Mouse (Mus musculus): ENCODE data around the gene Pole. TPM values are rescaled to one million over a fixed set of nuclear protein-coding genes. Genes with fewer than 3 reads are reported as not detected.

Gene Pole
- total and polyA plus RNA-seq, 3 experiments: 46.0 to 60.2 (median 55.0) TPM

- DNase-seq (ENCODE audit: extremely low read depth): no peak
- Histone ChIP-seq H3K4me3 (replicated peaks in 1 of 3; ENCODE audit: low read depth in 2 of 3, low read length in 2 of 3, poor library complexity in 1 of 3) (no peak overlapping the region), H3K9me3 (replicated peaks; ENCODE audit: low read length) (no peaks in the 10 kb centered on the region), H3K36me3 (replicated peaks in 1 of 2; ENCODE audit: control insufficient read depth in 1 of 2, insufficient read depth in 1 of 2, low read length in 1 of 2) (peaks cover 0 to 8% of the 10 kb centered on the region in 2 experiments), H3K9ac (ENCODE audit: insufficient read depth, low read depth) (no peak overlapping the region), H3K4me2 (ENCODE audit: insufficient read depth, low read depth, poor library complexity, severe bottlenecking) (no peak overlapping the region), H3K27ac (ENCODE audit: insufficient read depth, low read depth) (no peak overlapping the region), H3K27me3 (replicated peaks) (no peaks in the 10 kb centered on the region), H3K79me2 (replicated peaks; ENCODE audit: control insufficient read depth, extremely low read depth, insufficient read depth, poor library complexity, severe bottlenecking) (no peaks in the 10 kb centered on the region), H3K4me1 (ENCODE audit: control insufficient read depth in 1 of 2, insufficient read depth in 2 of 2) (peaks cover 0 to 8% of the 10 kb centered on the region in 2 experiments; a peak in 1 of 4 replicates)
- TF ChIP-seq UBTF (IDR thresholded peaks at IDR 0.05; ENCODE audit: low read depth, low read length) (no peak), USF2 (conservative IDR thresholded peaks at IDR 0.05; ENCODE audit: low read depth, low read length) (no peak), MAX (IDR thresholded peaks at IDR 0.05; ENCODE audit: low read length) (no peak), BHLHE40 (IDR thresholded peaks at IDR 0.05; ENCODE audit: low read depth, low read length) (no peak), MEF2A (IDR thresholded peaks at IDR 0.05; ENCODE audit: borderline replicate concordance, low read depth, low read length) (no peak)
- in situ Hi-C loops (cut with MboI; ENCODE audit: low pct_ligation_motif_present, low pct_unique_long_range_greater_than_20kb, low sequenced_read_pairs) (no loop called here), dilution Hi-C loops (cut with MboI; ENCODE audit: extremely low pct_ligation_motif_present, extremely low pct_unique_long_range_greater_than_20kb, low sequenced_read_pairs) (no loop called here)
Observed at GRCm38 (mm10) chr5:110347006-110347405, 60.9 kb downstream of the Pole start.

- Histone ChIP-seq H3K36me3 (replicated peaks in 1 of 2; ENCODE audit: control insufficient read depth in 1 of 2, insufficient read depth in 1 of 2, low read length in 1 of 2) (no peaks in the 10 kb centered on the region), H3K27ac (ENCODE audit: insufficient read depth, low read depth) (no peak overlapping the region), H3K4me2 (ENCODE audit: insufficient read depth, low read depth, poor library complexity, severe bottlenecking) (0 out of 2 replicates have a peak overlapping the region, but pooled peaks have one; percentile 39), H3K4me3 (replicated peaks in 1 of 3; ENCODE audit: low read depth in 2 of 3, low read length in 2 of 3, poor library complexity in 1 of 3) (no peak overlapping the region), H3K4me1 (ENCODE audit: control insufficient read depth in 1 of 2, insufficient read depth in 2 of 2) (peaks cover 0 to 4% of the 10 kb centered on the region in 2 experiments; a peak in 1 of 4 replicates), H3K9ac (ENCODE audit: insufficient read depth, low read depth) (no peak overlapping the region), H3K27me3 (replicated peaks) (peaks cover 2% of the 10 kb centered on the region), H3K79me2 (replicated peaks; ENCODE audit: control insufficient read depth, extremely low read depth, insufficient read depth, poor library complexity, severe bottlenecking) (no peaks in the 10 kb centered on the region), H3K9me3 (replicated peaks; ENCODE audit: low read length) (no peaks in the 10 kb centered on the region)
- dilution Hi-C loops (cut with MboI; ENCODE audit: extremely low pct_ligation_motif_present, extremely low pct_unique_long_range_greater_than_20kb, low sequenced_read_pairs) (no loop called here), in situ Hi-C loops (cut with MboI; ENCODE audit: low pct_ligation_motif_present, low pct_unique_long_range_greater_than_20kb, low sequenced_read_pairs) (loop anchor here (5.0 kb wide), 1 partner anchor 138 kb away; no protein-coding TSS in a partner anchor)
- peak; percentile 39 for DNase-seq (ENCODE audit: extremely low read depth)
- TF ChIP-seq RAD21 (IDR thresholded peaks at IDR 0.05; ENCODE audit: low read depth, low read length) (peak; percentile 36), CTCF (conservative IDR thresholded peaks at IDR 0.05 in 1 of 2, IDR thresholded peaks at IDR 0.05 in 1 of 2; ENCODE audit: low read depth in 2 of 2, low read length in 2 of 2) (peak in 1 of 2 experiments; percentile 64; a peak in 2 of 4 replicates), SIN3A (IDR thresholded peaks at IDR 0.05; ENCODE audit: low read length) (no peak), SMC3 (IDR thresholded peaks at IDR 0.05; ENCODE audit: low read depth, low read length) (peak; percentile 31), HCFC1 (IDR thresholded peaks at IDR 0.05; ENCODE audit: low read depth, low read length) (no peak), GABPA (IDR thresholded peaks at IDR 0.05; ENCODE audit: insufficient replicate concordance, low read depth, low read length) (no peak)
Observed at GRCm38 (mm10) chr5:110354716-110355115, 68.6 kb downstream of the Pole start.

GRCm38 (mm10) chr5:110357531-110358179 is 71.5 kb downstream of the Pole start:
- no peaks in the 10 kb centered on the region for H3K9me3 ChIP-seq (replicated peaks; ENCODE audit: low read length)
- peak; percentile 87 for DNase-seq (ENCODE audit: extremely low read depth)
- H3K4me1 ChIP-seq (ENCODE audit: control insufficient read depth in 1 of 2, insufficient read depth in 2 of 2): peaks cover 0 to 4% of the 10 kb centered on the region in 2 experiments; a peak in 1 of 4 replicates
- no peaks in the 10 kb centered on the region for H3K79me2 ChIP-seq (replicated peaks; ENCODE audit: control insufficient read depth, extremely low read depth, insufficient read depth, poor library complexity, severe bottlenecking)
- H3K4me2 ChIP-seq (ENCODE audit: insufficient read depth, low read depth, poor library complexity, severe bottlenecking): no peak overlapping the region
- in situ Hi-C loops (cut with MboI; ENCODE audit: low pct_ligation_motif_present, low pct_unique_long_range_greater_than_20kb, low sequenced_read_pairs) (loop anchor here (5.0 kb wide), 1 partner anchor 135 kb away; no protein-coding TSS in a partner anchor), dilution Hi-C loops (cut with MboI; ENCODE audit: extremely low pct_ligation_motif_present, extremely low pct_unique_long_range_greater_than_20kb, low sequenced_read_pairs) (no loop called here)
- peaks cover 2% of the 10 kb centered on the region for H3K27me3 ChIP-seq (replicated peaks)
- H3K4me3 ChIP-seq (replicated peaks in 1 of 3; ENCODE audit: low read depth in 2 of 3, low read length in 2 of 3, poor library complexity in 1 of 3): no peak overlapping the region
- no peak overlapping the region for H3K9ac ChIP-seq (ENCODE audit: insufficient read depth, low read depth)
- peaks cover 0 to 5% of the 10 kb centered on the region in 2 experiments for H3K36me3 ChIP-seq (replicated peaks in 1 of 2; ENCODE audit: control insufficient read depth in 1 of 2, insufficient read depth in 1 of 2, low read length in 1 of 2)
- no peak overlapping the region for H3K27ac ChIP-seq (ENCODE audit: insufficient read depth, low read depth)
- no peak for TF ChIP-seq RCOR1 (conservative IDR thresholded peaks at IDR 0.05; ENCODE audit: low read depth, low read length)
- TF ChIP-seq UBTF (IDR thresholded peaks at IDR 0.05; ENCODE audit: low read depth, low read length): no peak
- TF ChIP-seq SMC3 (IDR thresholded peaks at IDR 0.05; ENCODE audit: low read depth, low read length): peak; percentile 85
- TF ChIP-seq CTCF (conservative IDR thresholded peaks at IDR 0.05 in 1 of 2, IDR thresholded peaks at IDR 0.05 in 1 of 2; ENCODE audit: low read depth in 2 of 2, low read length in 2 of 2): peak; percentile 74 to 90
- TF ChIP-seq RAD21 (IDR thresholded peaks at IDR 0.05; ENCODE audit: low read depth, low read length): peak; percentile 89
- no peak for TF ChIP-seq KAT2A (IDR thresholded peaks at IDR 0.05; ENCODE audit: insufficient replicate concordance, low read length)
- TF ChIP-seq ZC3H11A (IDR thresholded peaks at IDR 0.05; ENCODE audit: low read depth, low read length): peak; percentile 44; the same call in 1 of the 2 replicates
- TF ChIP-seq MEF2A (IDR thresholded peaks at IDR 0.05; ENCODE audit: borderline replicate concordance, low read depth, low read length): no peak
- no peak for TF ChIP-seq POLR2A (IDR thresholded peaks at IDR 0.05; ENCODE audit: low read depth, low read length)
- no peak for TF ChIP-seq BHLHE40 (IDR thresholded peaks at IDR 0.05; ENCODE audit: low read depth, low read length)
- TF ChIP-seq USF2 (conservative IDR thresholded peaks at IDR 0.05; ENCODE audit: low read depth, low read length): no peak
- 0 out of 2 replicates have a peak, but pooled peaks have one; percentile 22 for TF ChIP-seq IRF4 (IDR thresholded peaks at IDR 0.05; ENCODE audit: low read depth, low read length)
- no peak for TF ChIP-seq JUN (IDR thresholded peaks at IDR 0.05; ENCODE audit: insufficient read depth, low read depth, low read length)
- peak; percentile 35; the same call in 1 of the 2 replicates for TF ChIP-seq MYC (IDR thresholded peaks at IDR 0.05; ENCODE audit: low read depth, low read length)
- no peak for TF ChIP-seq NELFE (IDR thresholded peaks at IDR 0.05; ENCODE audit: low read depth, low read length)
- peak; percentile 94 for TF ChIP-seq ZNF384 (IDR thresholded peaks at IDR 0.05; ENCODE audit: low read depth, low read length)
- TF ChIP-seq NRF1 (IDR thresholded peaks at IDR 0.05; ENCODE audit: low read depth, low read length): no peak
- TF ChIP-seq EP300 (IDR thresholded peaks at IDR 0.05; ENCODE audit: low read length): no peak
- TF ChIP-seq PAX5 (IDR thresholded peaks at IDR 0.05; ENCODE audit: low read length): no peak

All from CH12.LX (cell line).